Mouse (Mus musculus) left cerebral cortex, postnatal 10 days (tissue): ENCODE results near the gene Slamf9. TPM values are rescaled to one million over a fixed set of nuclear protein-coding genes. Genes with fewer than 3 reads are reported as not detected.
A peak's percentile ranks its signal among the peaks of the same experiment; 100 is the strongest.

Experiments used
- DNase-seq, 2 experiments: peaks; one replicate each; pipeline ENCODE4 v3.0.0; 2021 to 2022; ENCODE audit warnings: low spot score in 2 of 2, mixed read lengths in 1 of 2; ENCODE audit errors: extremely low spot score in 1 of 2
- intact Hi-C: fragments of 180-260 bp; cut with DNase I; formaldehyde crosslinking; loops from one replicate; pipeline ENCODE4 v1.15.1; 2025
- total RNA-seq, 2 experiments: library from RNA; stranded (reverse); gene quantifications; 2 replicates each; pipeline ENCODE4 v1.2.3; 2021

Gene Slamf9
- total RNA-seq, 2 experiments from 2014 or later: 0.43 to 0.81 TPM

- intact Hi-C loops: loop anchor here (5.0 kb wide), 1 partner anchor 872 kb away; no protein-coding TSS in a partner anchor
Observed at GRCm38 (mm10) chr1:172525027-172525764, 50.0 kb downstream of the Slamf9 start.

GRCm38 (mm10) chr1:172525971-172526370, 50.8 kb downstream of the Slamf9 start:
- DNase-seq: no peak
- intact Hi-C loops: loop anchor here (5.0 kb wide), 1 partner anchor 871 kb away; no protein-coding TSS in a partner anchor

More at GRCm38 (mm10) chr1:172525027-172525764, 50.0 kb downstream of the Slamf9 start:
- DNase-seq: peak in 1 of 2 experiments; percentile 56

- intact Hi-C loops: loop anchor here (5.0 kb wide), 1 partner anchor 871 kb away; no protein-coding TSS in a partner anchor
- no peak for DNase-seq
Observed at GRCm38 (mm10) chr1:172526380-172527081, 51.4 kb downstream of the Slamf9 start.

GRCm38 (mm10) chr1:172527431-172527830, 52.3 kb downstream of the Slamf9 start:
- intact Hi-C loops: loop anchor here (5.0 kb wide), 1 partner anchor 870 kb away; no protein-coding TSS in a partner anchor
- no peak for DNase-seq

Other genes with a start within 250 kb of the Slamf9 start
- gene Atp1a4, start 216.9 kb upstream of the Slamf9 start, total RNA-seq: not detected
- gene Igsf8, start 213.7 kb upstream of the Slamf9 start, total RNA-seq: 100 to 1,000 TPM; 216 to 226 TPM
- gene Atp1a2, start 177.3 kb upstream of the Slamf9 start, total RNA-seq: 100 to 1,000 TPM; 393 to 413 TPM
- gene Kcnj9, start 146.0 kb upstream of the Slamf9 start, total RNA-seq: 10 to 100 TPM; 77.8 to 84.5 TPM
- 10 to 100 TPM; 68.5 to 69.3 TPM for gene Kcnj10, start 134.1 kb upstream of the Slamf9 start, total RNA-seq
- 10 to 100 TPM in 1 of 2 experiments, 1 to 10 TPM in 1; 9.8 to 10.6 TPM for gene Pigm, start 98.8 kb upstream of the Slamf9 start, total RNA-seq
- 10 to 100 TPM; 19.2 to 27.4 TPM for gene Igsf9, start 6.4 kb downstream of the Slamf9 start, total RNA-seq
- 10 to 100 TPM; 17.0 to 18.6 TPM for gene Tagln2, start 24.7 kb downstream of the Slamf9 start, total RNA-seq
- gene Cfap45, start 45.4 kb downstream of the Slamf9 start, total RNA-seq: 1 to 10 TPM; 3.1 to 4.3 TPM
- gene Vsig8, start 80.6 kb downstream of the Slamf9 start, total RNA-seq: 1 to 10 TPM in 1 of 2 experiments, under 1 TPM in 1; 0.53 to 1.4 TPM
- gene Slamf8, start 115.2 kb downstream of the Slamf9 start, total RNA-seq: not detected
- not detected for gene Fcrl6, start 127.2 kb downstream of the Slamf9 start, total RNA-seq
- 1 to 10 TPM; 7.7 to 8.2 TPM for gene Dusp23, start 157.6 kb downstream of the Slamf9 start, total RNA-seq
- gene Crp, start 222.7 kb downstream of the Slamf9 start, total RNA-seq: not detected